Mouse (Mus musculus): ENCODE measurements around the gene Ston1.

The Ston1 gene

DNA sequence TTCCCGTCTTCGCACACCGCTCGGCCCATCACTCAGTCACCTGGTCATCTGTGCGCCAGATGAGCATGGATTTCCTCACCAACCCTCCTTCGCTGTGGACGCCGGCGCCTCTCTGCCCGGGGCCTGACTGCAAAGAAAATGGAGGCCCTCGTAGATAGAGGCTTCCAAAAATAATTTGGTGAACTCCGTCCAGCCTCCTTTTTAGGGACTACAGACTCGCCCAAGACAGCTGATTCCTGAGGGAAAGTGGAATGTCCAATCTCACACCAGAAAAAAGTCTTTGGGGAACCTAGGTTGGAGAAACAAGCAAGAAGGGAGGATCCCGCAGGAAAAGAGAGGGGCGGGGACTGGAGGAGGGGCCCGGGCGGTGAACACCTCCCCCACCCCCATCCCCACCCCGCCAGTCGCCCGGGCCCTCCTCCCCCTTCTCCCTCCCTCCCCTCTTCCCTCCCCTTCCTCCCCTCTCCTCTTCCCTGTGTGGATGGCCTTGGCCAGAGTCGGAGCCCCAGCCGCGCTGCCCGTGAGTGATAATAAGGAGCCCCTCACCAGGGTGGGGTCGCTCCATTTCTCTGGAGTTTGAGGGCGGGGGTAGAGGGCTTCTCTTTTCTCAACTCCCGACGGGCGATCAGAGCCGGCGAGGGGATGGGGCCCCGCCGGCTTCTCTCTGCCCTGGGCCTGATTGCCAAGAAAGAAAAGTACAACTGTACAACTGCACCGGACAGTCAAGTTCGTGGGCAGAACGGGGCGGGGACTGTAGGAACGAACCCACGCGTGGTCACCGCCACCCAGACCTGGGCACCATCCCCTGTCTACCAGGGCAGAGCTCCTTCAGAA is at the start of gene Ston1:
Gene Ston1 (plus strand): TSS at position 463 of the 834 bp plus-strand sequence.
- H3K36me3 ChIP-seq (ENCODE audit: control insufficient read depth, insufficient read depth, low read length, poor library complexity, severe bottlenecking) = no peaks in the 10 kb centered on the region
- H3K27me3 ChIP-seq (ENCODE audit: control insufficient read depth, insufficient read depth, low read length, poor library complexity, severe bottlenecking) = no peaks in the 10 kb centered on the region
- no peak for DNase-seq (ENCODE audit: low read depth, low spot score)

DNA sequence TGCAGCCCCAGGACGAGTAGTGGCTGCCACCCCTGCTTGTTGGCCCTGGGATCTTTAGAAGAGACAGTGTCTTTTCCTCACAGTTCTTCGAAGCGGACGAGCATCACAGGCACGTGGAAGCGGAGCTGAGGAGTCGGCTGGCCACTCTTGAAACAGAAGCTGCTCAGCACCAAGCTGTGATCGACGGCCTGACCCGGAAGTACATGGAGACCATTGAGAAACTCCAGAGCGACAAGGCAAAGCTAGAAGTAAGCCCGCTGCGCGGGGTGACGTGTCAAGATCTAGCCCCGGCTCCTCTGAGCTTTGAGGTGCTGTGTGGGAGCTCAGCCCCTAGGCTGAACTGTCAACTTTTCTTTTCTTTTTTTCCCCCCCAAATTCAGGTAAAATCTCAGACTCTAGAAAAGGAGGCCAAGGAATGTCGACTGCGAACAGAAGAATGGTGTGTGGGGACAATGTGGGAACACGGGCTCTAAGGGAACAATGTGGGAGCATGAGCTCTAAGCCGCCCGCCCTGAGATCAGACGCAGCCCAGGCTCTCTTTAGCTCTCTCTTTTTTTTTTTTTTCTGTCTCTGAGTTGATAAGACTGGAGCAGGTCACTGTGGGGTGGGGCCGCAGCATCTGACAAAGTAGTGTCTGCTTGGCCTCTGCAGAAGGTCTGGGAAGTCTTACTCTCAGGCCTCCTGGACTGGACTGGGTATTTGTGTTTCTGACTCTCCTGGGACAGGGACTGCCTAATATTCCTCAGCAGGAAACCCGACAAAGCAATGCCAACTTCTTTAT is 47.9 kb upstream of the Ston1 start:
- H3K27me3 ChIP-seq (ENCODE audit: control insufficient read depth, insufficient read depth, low read length, poor library complexity, severe bottlenecking) = no peaks in the 10 kb centered on the region
- no peak for DNase-seq (ENCODE audit: low read depth, low spot score)
- peaks cover 3% of the 10 kb centered on the region for H3K36me3 ChIP-seq (ENCODE audit: control insufficient read depth, insufficient read depth, low read length, poor library complexity, severe bottlenecking)

DNA sequence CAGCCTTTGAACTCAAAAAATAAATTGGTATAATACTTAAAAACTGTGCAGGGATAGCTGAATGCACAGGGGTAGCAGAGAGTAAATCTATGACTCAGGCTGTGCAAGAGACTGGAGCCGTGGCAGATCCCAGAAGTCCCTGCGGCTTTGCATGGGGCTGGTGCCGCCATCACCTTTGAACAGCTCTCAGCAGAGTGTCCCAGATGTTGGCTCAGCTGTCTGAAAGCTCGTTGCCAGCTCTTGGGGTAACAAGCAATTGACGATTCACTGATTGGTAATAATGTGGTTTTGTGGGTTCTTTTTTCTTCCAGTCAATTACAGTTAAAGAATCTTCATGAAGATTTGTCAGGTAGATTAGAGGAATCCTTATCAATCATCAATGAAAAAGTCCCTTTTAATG is 47.1 kb upstream of the Ston1 start:
- no peaks in the 10 kb centered on the region for H3K27me3 ChIP-seq (ENCODE audit: control insufficient read depth, insufficient read depth, low read length, poor library complexity, severe bottlenecking)
- DNase-seq (ENCODE audit: low read depth, low spot score) = no peak

DNA sequence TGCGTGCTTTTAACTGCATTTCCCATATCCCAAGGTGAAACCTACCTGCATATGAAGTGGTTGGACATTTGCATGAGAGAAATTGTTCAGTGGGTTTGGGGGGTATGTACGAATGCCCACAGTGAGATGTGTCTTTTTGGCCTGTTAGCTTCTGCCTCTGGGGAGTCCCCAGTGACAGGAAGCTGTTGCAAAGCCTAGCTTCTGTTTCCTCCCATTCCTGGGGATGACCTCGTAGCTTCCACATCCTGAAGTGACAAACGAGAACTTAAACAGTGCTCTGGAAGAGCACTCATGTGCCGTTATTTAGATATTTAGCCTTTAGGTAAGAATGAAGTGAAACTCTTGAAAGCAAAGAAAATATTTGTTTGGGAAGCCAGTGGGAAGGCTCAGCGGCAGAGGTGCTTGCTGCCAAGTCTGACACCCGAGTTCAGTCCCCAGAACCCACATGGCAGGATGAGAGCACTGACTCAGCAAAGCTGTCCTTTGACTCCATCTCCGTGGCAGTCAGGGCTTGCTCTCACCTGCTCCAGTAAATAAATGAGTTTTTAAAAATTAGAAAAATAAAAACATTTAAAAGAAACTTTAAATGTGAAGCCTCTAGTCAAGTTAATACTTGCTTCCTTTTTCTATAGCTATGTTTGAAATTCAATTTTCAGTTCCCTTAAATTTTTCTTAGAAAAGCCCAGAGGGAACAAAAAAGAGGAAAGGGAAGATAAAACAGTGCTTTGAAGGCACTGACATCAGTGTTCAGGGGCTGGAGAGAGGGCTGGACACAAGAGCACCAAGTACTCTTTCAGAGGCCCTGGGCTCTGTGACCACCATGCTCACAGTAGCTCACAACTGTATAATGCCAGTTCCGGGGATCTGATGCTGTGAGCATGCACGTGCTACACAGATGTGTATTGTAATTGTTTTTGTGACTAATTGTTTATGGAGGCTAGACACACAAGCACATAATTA is 46.2 kb upstream of the Ston1 start:
- peak; percentile 47 for DNase-seq (ENCODE audit: low read depth, low spot score)
- no peaks in the 10 kb centered on the region for H3K27me3 ChIP-seq (ENCODE audit: control insufficient read depth, insufficient read depth, low read length, poor library complexity, severe bottlenecking)
- peaks cover 9% of the 10 kb centered on the region for H3K36me3 ChIP-seq (ENCODE audit: control insufficient read depth, insufficient read depth, low read length, poor library complexity, severe bottlenecking)

More for the DNA sequence above, 47.1 kb upstream of the Ston1 start:
- H3K36me3 ChIP-seq (ENCODE audit: control insufficient read depth, insufficient read depth, low read length, poor library complexity, severe bottlenecking) = peaks cover 7% of the 10 kb centered on the region

DNA sequence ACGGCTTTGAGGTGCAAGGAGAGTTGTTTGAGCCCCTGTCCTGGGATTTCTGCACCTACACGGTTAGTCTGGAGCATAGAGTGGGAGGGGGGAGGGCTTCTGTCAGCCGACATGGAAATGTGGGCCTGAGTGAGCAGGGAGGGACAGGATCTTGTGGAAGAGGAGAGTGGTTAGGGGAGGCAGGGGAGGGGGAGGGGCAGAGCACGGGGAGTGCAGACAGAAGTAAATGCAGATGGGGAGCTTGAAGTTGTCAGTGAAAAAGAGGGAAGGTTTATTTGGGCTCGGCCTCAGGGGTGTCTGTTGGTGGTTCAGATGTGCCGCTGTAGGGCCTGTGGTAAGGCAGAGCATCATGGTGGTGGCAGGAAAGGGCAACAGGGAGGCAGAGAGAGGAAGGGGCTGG is 44.9 kb upstream of the Ston1 start:
- no peak for DNase-seq (ENCODE audit: low read depth, low spot score)
- Histone ChIP-seq H3K27me3 (ENCODE audit: control insufficient read depth, insufficient read depth, low read length, poor library complexity, severe bottlenecking) (no peaks in the 10 kb centered on the region), H3K36me3 (ENCODE audit: control insufficient read depth, insufficient read depth, low read length, poor library complexity, severe bottlenecking) (peaks cover 9% of the 10 kb centered on the region)

DNA sequence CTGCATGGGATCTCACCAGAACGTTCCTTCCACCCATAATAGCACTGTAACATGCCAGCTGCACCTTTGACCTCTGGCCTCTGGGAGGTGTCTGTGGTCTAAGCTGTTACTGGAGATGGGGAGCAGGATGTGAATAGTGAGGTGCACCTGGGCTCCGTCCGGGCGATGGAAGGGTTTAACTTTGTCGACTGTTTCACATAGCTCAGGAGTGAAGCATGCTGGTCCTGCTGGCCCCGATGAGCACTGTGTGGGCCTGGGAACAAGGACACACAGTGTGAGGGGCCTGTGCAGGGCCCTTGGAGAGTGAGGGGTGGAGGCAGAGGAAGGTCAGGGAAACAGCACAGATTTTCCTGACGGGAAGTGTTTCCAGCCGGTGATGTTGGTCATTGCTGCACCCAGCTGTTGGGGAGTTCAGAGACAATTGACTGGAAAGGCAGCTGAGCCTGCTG is 44.5 kb upstream of the Ston1 start:
- no peak for DNase-seq (ENCODE audit: low read depth, low spot score)
- no peaks in the 10 kb centered on the region for H3K27me3 ChIP-seq (ENCODE audit: control insufficient read depth, insufficient read depth, low read length, poor library complexity, severe bottlenecking)
- H3K36me3 ChIP-seq (ENCODE audit: control insufficient read depth, insufficient read depth, low read length, poor library complexity, severe bottlenecking) = peaks cover 11% of the 10 kb centered on the region

DNA sequence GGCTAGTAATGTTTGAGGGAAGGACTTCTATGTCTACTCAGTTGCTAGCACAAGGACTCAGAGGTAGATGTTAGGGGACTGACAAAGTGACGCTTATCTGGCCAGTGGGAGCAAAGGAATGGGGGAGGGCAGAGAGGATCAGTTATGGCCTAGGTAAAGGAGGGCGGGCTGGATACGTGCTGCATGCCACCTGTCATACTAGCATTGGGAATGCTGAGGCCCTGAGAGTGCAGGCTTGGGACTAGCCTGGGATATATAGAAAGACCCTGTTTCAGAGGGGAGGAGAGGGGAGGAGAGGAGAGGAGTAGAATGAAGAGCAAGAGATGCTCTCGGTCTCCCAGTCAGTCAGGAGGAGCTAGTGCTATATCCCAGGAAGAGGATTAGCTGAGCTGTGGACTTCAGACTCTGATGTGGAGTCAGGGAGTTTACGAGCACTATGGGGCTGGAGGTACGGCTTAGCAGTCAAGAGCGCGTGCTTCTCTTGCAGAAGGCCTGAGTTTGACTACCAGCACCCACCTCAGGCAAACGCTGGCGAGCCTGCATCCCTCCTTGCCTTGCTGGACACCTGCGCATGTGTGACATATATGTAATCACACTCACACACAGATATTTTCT is 43.9 kb upstream of the Ston1 start:
- Histone ChIP-seq H3K36me3 (ENCODE audit: control insufficient read depth, insufficient read depth, low read length, poor library complexity, severe bottlenecking) (peaks cover 15% of the 10 kb centered on the region), H3K27me3 (ENCODE audit: control insufficient read depth, insufficient read depth, low read length, poor library complexity, severe bottlenecking) (no peaks in the 10 kb centered on the region)
- DNase-seq (ENCODE audit: low read depth, low spot score) = no peak

DNA sequence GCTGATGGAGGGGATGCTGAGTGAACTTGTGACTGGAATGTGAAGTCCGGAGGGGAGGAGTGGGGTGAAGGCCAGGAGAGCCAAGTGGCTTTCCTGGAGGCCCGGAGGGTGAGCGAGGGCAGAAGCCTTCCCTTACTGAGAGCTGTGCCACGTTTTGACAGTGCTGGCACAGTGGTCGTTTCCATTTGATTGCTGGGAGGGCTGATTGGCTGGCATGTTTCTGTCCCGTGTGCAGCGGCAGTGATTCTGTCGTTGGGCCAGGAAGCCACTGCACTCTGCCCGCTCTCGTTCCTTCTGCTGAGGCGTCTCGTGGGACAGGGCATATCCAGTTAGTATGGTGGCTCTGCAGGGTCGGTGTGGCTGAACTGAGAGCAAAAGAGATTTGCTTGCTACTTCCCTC is 41.3 kb upstream of the Ston1 start:
- Histone ChIP-seq H3K27me3 (ENCODE audit: control insufficient read depth, insufficient read depth, low read length, poor library complexity, severe bottlenecking) (no peaks in the 10 kb centered on the region), H3K36me3 (ENCODE audit: control insufficient read depth, insufficient read depth, low read length, poor library complexity, severe bottlenecking) (peaks cover 17% of the 10 kb centered on the region)
- DNase-seq (ENCODE audit: low read depth, low spot score) = no peak

DNA sequence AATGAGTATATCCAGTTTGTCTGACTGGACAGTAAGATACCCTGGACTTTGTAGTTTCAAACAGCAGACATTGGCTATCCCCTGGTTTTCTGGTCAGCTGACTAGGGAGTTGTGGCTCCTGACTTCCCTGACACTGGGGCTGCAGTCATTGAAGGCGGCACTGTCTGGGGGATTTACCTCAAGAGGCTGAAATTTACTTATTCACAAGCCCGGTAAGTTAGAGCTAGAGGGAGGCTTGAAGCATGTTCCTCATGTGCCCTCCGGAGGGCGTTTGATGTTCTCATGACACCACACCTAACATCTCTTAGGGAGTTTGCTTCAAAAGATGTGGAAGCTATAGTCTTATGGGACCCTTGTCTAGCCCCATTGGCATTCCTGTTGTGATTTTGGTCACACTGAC is 40.8 kb upstream of the Ston1 start:
- peaks cover 19% of the 10 kb centered on the region for H3K36me3 ChIP-seq (ENCODE audit: control insufficient read depth, insufficient read depth, low read length, poor library complexity, severe bottlenecking)
- DNase-seq (ENCODE audit: low read depth, low spot score) = peak; percentile 58
- no peaks in the 10 kb centered on the region for H3K27me3 ChIP-seq (ENCODE audit: control insufficient read depth, insufficient read depth, low read length, poor library complexity, severe bottlenecking)

DNA sequence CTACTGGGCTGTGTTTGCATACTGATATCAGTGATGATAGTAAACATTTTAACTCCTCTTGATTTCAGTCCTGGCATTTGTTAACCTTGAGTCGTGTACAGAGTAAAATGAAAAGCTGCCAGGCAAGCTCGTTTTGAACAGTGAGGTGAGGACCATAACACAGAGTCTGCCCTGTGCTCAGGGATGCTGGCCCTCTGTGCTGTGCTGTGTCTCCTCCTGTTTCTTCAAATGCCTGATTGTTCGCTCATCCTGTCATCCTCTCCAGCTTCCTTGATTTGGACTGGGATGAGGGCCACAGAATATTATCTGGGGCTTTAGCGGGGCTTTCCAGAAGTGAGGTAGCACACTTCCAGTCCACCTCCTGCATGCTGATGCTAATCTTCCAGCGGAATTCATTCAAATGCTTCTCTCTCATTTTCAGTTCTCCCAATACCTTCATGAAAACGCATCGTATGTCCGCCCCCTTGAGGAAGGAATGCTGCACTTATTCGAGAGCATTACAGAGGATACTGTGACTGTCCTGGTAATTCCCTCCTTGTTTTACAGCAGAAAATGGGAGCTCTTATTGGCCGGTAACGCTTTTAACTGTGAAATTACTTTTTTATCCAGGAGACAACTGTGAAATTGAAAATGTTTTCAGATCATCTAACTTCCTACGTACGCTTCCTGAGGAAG is 39.2 kb upstream of the Ston1 start:
- Histone ChIP-seq H3K36me3 (ENCODE audit: control insufficient read depth, insufficient read depth, low read length, poor library complexity, severe bottlenecking) (peaks cover 22% of the 10 kb centered on the region), H3K27me3 (ENCODE audit: control insufficient read depth, insufficient read depth, low read length, poor library complexity, severe bottlenecking) (no peaks in the 10 kb centered on the region)
- DNase-seq (ENCODE audit: low read depth, low spot score) = no peak

DNA sequence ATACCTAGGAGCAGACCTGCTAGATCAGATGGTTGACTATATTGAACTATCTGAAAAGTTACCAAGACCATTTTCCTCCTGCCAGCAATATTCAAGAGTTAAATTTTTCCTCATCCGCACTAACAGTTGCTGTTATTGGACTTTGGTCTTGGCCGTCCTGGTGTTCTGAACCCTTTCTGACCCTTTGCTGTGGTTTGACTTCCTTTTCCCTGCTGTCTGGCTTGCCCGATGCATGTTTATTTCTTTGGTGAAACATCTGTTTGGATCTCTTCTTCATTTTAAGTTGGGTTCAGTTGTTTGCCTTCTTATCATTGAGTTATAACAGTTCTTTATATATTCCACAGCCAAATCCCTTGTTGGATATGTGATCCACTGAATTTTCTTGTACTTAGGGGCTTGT is 33.9 kb upstream of the Ston1 start:
- DNase-seq (ENCODE audit: low read depth, low spot score) = no peak
- H3K27me3 ChIP-seq (ENCODE audit: control insufficient read depth, insufficient read depth, low read length, poor library complexity, severe bottlenecking) = no peaks in the 10 kb centered on the region
- peaks cover 10% of the 10 kb centered on the region for H3K36me3 ChIP-seq (ENCODE audit: control insufficient read depth, insufficient read depth, low read length, poor library complexity, severe bottlenecking)

DNA sequence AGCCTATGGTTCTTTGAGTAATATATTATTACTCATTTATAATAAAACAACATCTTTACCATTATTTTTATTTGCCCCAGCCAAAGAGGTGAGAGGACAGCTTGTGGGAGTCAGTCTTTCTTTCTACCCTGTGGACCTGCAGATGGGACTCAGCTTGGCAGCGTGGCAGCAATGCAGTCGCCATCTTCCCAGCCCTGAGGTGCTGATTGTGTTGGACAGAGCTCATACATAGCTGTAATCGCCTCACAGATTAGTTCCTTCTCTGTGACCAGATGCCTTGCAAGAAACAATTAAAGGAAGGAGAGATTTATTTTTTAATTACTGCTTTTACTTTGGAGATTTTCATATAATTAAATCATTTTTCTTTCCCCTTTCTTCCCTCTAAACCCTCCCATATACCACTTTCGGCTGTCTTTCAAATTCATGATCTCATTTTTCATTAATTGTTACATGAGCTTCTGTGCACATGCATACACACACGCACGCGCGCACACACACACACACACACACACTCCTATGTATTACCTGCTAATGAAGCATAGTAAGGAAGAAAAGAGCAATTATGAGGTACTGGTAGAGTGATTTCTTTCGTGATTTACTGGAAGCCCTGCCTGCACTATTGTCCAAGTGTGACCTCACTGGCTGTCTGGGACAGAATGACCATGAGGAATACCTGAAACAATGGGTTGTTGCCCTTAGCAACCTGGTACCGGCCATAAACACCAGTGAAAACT is 27.5 kb upstream of the Ston1 start:
- Histone ChIP-seq H3K27me3 (ENCODE audit: control insufficient read depth, insufficient read depth, low read length, poor library complexity, severe bottlenecking) (no peaks in the 10 kb centered on the region), H3K36me3 (ENCODE audit: control insufficient read depth, insufficient read depth, low read length, poor library complexity, severe bottlenecking) (peaks cover 7% of the 10 kb centered on the region)
- no peak for DNase-seq (ENCODE audit: low read depth, low spot score)

DNA sequence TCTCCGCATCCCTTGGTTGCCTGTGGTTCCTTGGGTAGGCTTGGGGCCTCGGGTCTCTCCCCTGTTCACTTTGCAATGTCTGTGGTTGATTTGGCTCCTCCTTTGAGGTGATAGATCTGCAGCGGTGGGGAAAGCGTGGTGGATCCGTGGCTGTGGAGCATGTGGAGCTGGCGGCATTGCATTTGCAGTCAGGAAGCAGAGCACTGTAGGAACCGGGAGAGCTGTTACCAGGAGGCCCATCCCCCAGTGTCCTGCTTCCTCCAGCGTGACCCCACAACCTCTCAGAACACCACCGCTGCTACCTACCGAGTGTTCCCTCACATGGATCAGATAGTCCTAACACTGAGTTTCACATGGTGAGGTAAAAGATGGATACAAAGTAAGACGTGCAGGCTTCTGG is 26.7 kb upstream of the Ston1 start:
- Histone ChIP-seq H3K27me3 (ENCODE audit: control insufficient read depth, insufficient read depth, low read length, poor library complexity, severe bottlenecking) (no peaks in the 10 kb centered on the region), H3K36me3 (ENCODE audit: control insufficient read depth, insufficient read depth, low read length, poor library complexity, severe bottlenecking) (peaks cover 8% of the 10 kb centered on the region)
- no peak for DNase-seq (ENCODE audit: low read depth, low spot score)

Data from splenic B cell, adult 2 months (primary cell).